In the genomic region with DNA sequence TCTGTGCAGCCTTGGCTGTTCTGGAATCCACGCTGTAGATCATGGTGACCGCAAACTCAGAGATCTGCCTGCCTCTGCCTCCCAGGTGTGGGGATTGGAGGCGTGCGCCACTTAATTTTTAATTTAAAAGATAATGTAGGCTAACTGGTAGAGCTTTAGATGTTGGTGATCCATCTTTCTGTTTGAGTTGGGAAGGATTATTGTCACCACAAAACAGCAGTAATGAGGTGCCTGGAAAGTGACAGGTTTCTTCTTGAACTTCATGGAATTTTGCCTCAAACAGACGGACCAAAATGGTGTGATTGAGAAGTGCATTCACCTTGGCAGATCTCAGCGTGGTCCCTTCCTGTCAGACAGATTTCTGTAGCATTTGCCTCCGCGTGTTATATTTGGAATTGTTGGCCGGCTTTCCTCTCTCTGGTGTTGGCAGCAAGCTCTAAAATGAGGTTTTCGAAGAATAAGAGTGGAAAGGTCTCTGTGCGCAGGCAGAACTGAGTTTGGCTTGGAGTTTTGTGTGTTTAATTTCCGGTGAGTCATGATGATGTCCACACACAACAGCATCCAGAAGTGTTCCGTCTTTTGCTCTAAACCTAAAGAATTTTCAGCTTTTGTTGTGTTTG, we compare ENCODE assay signal across 21 mouse cellular contexts. TPM values are rescaled to one million over a fixed set of nuclear protein-coding genes. Genes with fewer than 3 reads are reported as not detected.
DNase-seq lines count a peak whose midpoint lies in the region; ATAC-seq and TF ChIP-seq lines count a peak whose summit lies in the region.
"Had no signal": no experiment of that assay in that cellular context is flagged by ENCODE, and none has a peak within 500 bp of the region (broad histone marks: within the 10 kb centered on the region; RNA-seq: fewer than 3 reads in every experiment).

No protein-coding gene starts in this region.

- no peak for TF ChIP-seq POLR2A in MEL (IDR thresholded peaks at IDR 0.05; ENCODE audit: control insufficient read depth in 1 of 2, insufficient read depth in 1 of 2, low read depth in 1 of 2, low read length in 2 of 2, poor library complexity in 1 of 2)

- peaks cover 62% of the 10 kb centered on the region for H3K79me2 ChIP-seq in MEL (ENCODE audit: control insufficient read depth, insufficient read depth, low read length, poor library complexity)

- no peak for DNase-seq in frontal cortex, postnatal 10 days (ENCODE audit: low spot score in 2 of 2)
- DNase-seq in left cerebral cortex, postnatal 25 days (ENCODE audit: low spot score in 2 of 2): peak; percentile 45 to 85
- DNase-seq in left cerebral cortex, adult 8-10 months (ENCODE audit: low spot score in 2 of 2): no peak
- no peak for DNase-seq in MEL (ENCODE audit: low read depth, low spot score)
- peak; percentile 75 to 78 for DNase-seq in cerebellum, postnatal 10 days
- DNase-seq: adrenal gland, adult 8-10 months; B cell, adult 2 months; gastrocnemius, postnatal 14 days; kidney, adult 8-10 months; kidney, postnatal 36 days; lung, postnatal 4 days had no signal

- intact Hi-C loops in left cerebral cortex, postnatal 25 days (cut with DNase I): no loop called here

- no peak for TF ChIP-seq EP300 in MEL (IDR thresholded peaks at IDR 0.05; ENCODE audit: low read depth in 1 of 2, low read length in 2 of 2)

- H3K36me3 ChIP-seq in MEL (ENCODE audit: control insufficient read depth in 1 of 2, insufficient read depth in 2 of 2, low read length in 2 of 2): peaks cover 24 to 37% of the 10 kb centered on the region in 2 experiments
- peaks cover 13% of the 10 kb centered on the region; the same call in 1 of the 2 replicates for H3K36me3 ChIP-seq in intestine, embryonic 16.5 days (ENCODE audit: control insufficient read depth, insufficient read depth, low read length)

- H3K4me2 ChIP-seq in intestine, embryonic 16.5 days (ENCODE audit: low read depth, low read length): no peak overlapping the region
- H3K4me2 ChIP-seq: liver, embryonic 15.5 days; midbrain, embryonic 11.5 days had no signal

- H3K9me3 ChIP-seq in MEL (replicated peaks; ENCODE audit: insufficient read depth, low read length): no peaks in the 10 kb centered on the region
- no peaks in the 10 kb centered on the region for H3K9me3 ChIP-seq in intestine, embryonic 16.5 days (ENCODE audit: control insufficient read depth, low read length)
- H3K9me3 ChIP-seq: embryonic facial prominence, embryonic 10.5 days; liver, embryonic 15.5 days had no signal

- H3K4me3 ChIP-seq in MEL (ENCODE audit: control insufficient read depth in 1 of 2, insufficient read depth in 1 of 2, low read depth in 2 of 2, low read length in 2 of 2): no peak overlapping the region
- H3K4me3 ChIP-seq in intestine, embryonic 16.5 days (ENCODE audit: low read length): no peak overlapping the region
- H3K4me3 ChIP-seq: embryonic facial prominence, embryonic 10.5 days; erythroblast, embryonic 14.5 days; liver, embryonic 15.5 days; myocyte had no signal

- H3K27ac ChIP-seq in MEL (ENCODE audit: control insufficient read depth, low read depth, low read length): no peak overlapping the region
- H3K27ac ChIP-seq in intestine, embryonic 16.5 days (ENCODE audit: low read length): no peak overlapping the region
- H3K27ac ChIP-seq: embryonic facial prominence, embryonic 10.5 days; liver, embryonic 15.5 days had no signal

- TF ChIP-seq CTCF in MEL (IDR thresholded peaks at IDR 0.05 in 2 of 3, conservative IDR thresholded peaks at IDR 0.05 in 1 of 3; ENCODE audit: control insufficient read depth in 1 of 3, insufficient read depth in 1 of 3, low read depth in 2 of 3, low read length in 3 of 3, poor library complexity in 1 of 3, severe bottlenecking in 1 of 3): no peak

- 0 out of 2 replicates have a peak, but pooled peaks have one; percentile 17 for ATAC-seq in frontal cortex, adult (ENCODE audit: low TSS enrichment)
- ATAC-seq in intestine, embryonic 16.5 days: no peak
- ATAC-seq in granulocyte monocyte progenitor cell, adult 5-6 weeks (replicated peaks; ENCODE audit: poor library complexity, severe bottlenecking): no peak
- ATAC-seq: forebrain, embryonic 16.5 days had no signal

- no peak for TF ChIP-seq RAD21 in MEL (IDR thresholded peaks at IDR 0.05; ENCODE audit: low read depth, low read length)

- no peak overlapping the region for H3K9ac ChIP-seq in MEL (ENCODE audit: control insufficient read depth, low read depth, low read length, poor library complexity, severe bottlenecking)
- H3K9ac ChIP-seq in intestine, embryonic 16.5 days (ENCODE audit: low read depth, low read length): no peak overlapping the region
- H3K9ac ChIP-seq: liver, embryonic 15.5 days had no signal

- no peaks in the 10 kb centered on the region for H3K27me3 ChIP-seq in MEL (ENCODE audit: control insufficient read depth in 1 of 2, insufficient read depth in 2 of 2, low read length in 2 of 2)
- H3K27me3 ChIP-seq in intestine, embryonic 16.5 days (replicated peaks; ENCODE audit: control insufficient read depth, insufficient read depth, low read length): no peaks in the 10 kb centered on the region
- H3K27me3 ChIP-seq: liver, embryonic 15.5 days had no signal

- H3K4me1 ChIP-seq in MEL (ENCODE audit: control insufficient read depth in 1 of 2, insufficient read depth in 2 of 2, low read length in 2 of 2): peaks cover 0 to 9% of the 10 kb centered on the region in 2 experiments; a peak in 2 of 4 replicates
- H3K4me1 ChIP-seq in intestine, embryonic 16.5 days (ENCODE audit: control insufficient read depth, insufficient read depth, low read length): peaks cover 7% of the 10 kb centered on the region

- 89% methylated on average over 13 of the region's 13 CpGs for WGBS in intestine, embryonic 16.5 days

TF ChIP-seq in MEL, 35 proteins besides CTCF, POLR2A, EP300 and RAD21:
- TF ChIP-seq POLR2AphosphoS2 (IDR thresholded peaks at IDR 0.05; ENCODE audit: low read length): peak; percentile 55; the same call in 1 of the 2 replicates
- TF ChIP-seq TAL1 (IDR thresholded peaks at IDR 0.05; ENCODE audit: low read length): no peak

RNA-seq across cellular contexts. Expression of gene Phf12, which starts 6.6 kb away (rescaled TPM):
- 10 to 100 TPM; 50.5 to 51.4 TPM for total RNA-seq in left cerebral cortex, postnatal 25 days (2021)
- 10 to 100 TPM; 51.9 to 59.2 (median 56.2) TPM for total RNA-seq in left cerebral cortex, adult 8-10 months (2022)
- total RNA-seq in MEL (2012; rRNA removed): 19.2 and 20.7 TPM in 2 replicates
- 10 to 100 TPM; 43.8 to 56.9 TPM for polyA plus RNA-seq in MEL (2012; ENCODE audit: insufficient read depth in 1 of 2, insufficient read length in 2 of 2, low read depth in 1 of 2, low replicate concordance in 2 of 2, missing spikeins in 1 of 2)
- polyA plus RNA-seq in intestine, embryonic 16.5 days (2015; fragmentation: Nextera tagmentation; extraction: Ambion mirVana): 9.4 and 9.5 TPM in 2 replicates
- 55.7 and 57.7 TPM in 2 replicates for total RNA-seq in granulocyte monocyte progenitor cell, adult 5-6 weeks (2014; fragmentation: Nextera tagmentation)
- 16.2 and 28.2 TPM in 2 replicates for total RNA-seq in granulocyte monocyte progenitor cell, adult 5-6 weeks (2017)

RNA-seq across cellular contexts. Expression of gene Dhrs13, which starts 42.9 kb away (rescaled TPM):
- 1 to 10 TPM; 7.9 to 8.9 TPM for total RNA-seq in left cerebral cortex, postnatal 25 days (2021)
- 1 to 10 TPM; 7.1 to 8.9 (median 8.2) TPM for total RNA-seq in left cerebral cortex, adult 8-10 months (2022)
- total RNA-seq in MEL (2012; rRNA removed): 30.1 and 36.7 TPM in 2 replicates
- polyA plus RNA-seq in MEL (2012; ENCODE audit: insufficient read depth in 1 of 2, insufficient read length in 2 of 2, low read depth in 1 of 2, low replicate concordance in 2 of 2, missing spikeins in 1 of 2): 10 to 100 TPM in 1 of 2 experiments, not detected in 1; 27.9 TPM
- polyA plus RNA-seq in intestine, embryonic 16.5 days (2015; fragmentation: Nextera tagmentation; extraction: Ambion mirVana): 14.2 and 16.9 TPM in 2 replicates
- 7.6 and 14.0 TPM in 2 replicates for total RNA-seq in granulocyte monocyte progenitor cell, adult 5-6 weeks (2014; fragmentation: Nextera tagmentation)
- 5.7 and 9.7 TPM in 2 replicates for total RNA-seq in granulocyte monocyte progenitor cell, adult 5-6 weeks (2017)

RNA-seq across cellular contexts. Expression of gene Flot2, which starts 48.5 kb away (rescaled TPM):
- total RNA-seq in left cerebral cortex, postnatal 25 days (2021): 10 to 100 TPM; 95.5 to 96.8 TPM
- 10 to 100 TPM; 84.8 to 90.2 (median 86.9) TPM for total RNA-seq in left cerebral cortex, adult 8-10 months (2022)
- 0.08 TPM in 1 of 2 replicates, not detected in the other for total RNA-seq in MEL (2012; rRNA removed)
- under 1 TPM in 1 of 2 experiments, not detected in 1; 0.15 TPM for polyA plus RNA-seq in MEL (2012; ENCODE audit: insufficient read depth in 1 of 2, insufficient read length in 2 of 2, low read depth in 1 of 2, low replicate concordance in 2 of 2, missing spikeins in 1 of 2)
- 37.8 and 40.9 TPM in 2 replicates for polyA plus RNA-seq in intestine, embryonic 16.5 days (2015; fragmentation: Nextera tagmentation; extraction: Ambion mirVana)
- total RNA-seq in granulocyte monocyte progenitor cell, adult 5-6 weeks (2014; fragmentation: Nextera tagmentation): 52.3 and 54.2 TPM in 2 replicates
- total RNA-seq in granulocyte monocyte progenitor cell, adult 5-6 weeks (2017): 57.7 and 73.4 TPM in 2 replicates

RNA-seq across cellular contexts. Expression of gene Sez6, which starts 58.6 kb away (rescaled TPM):
- total RNA-seq in left cerebral cortex, postnatal 25 days (2021): 100 to 1,000 TPM; 145 to 168 TPM
- 100 to 1,000 TPM; 184 to 230 (median 207) TPM for total RNA-seq in left cerebral cortex, adult 8-10 months (2022)
- total RNA-seq in MEL (2012; rRNA removed): 0.04 and 0.07 TPM in 2 replicates
- not detected for polyA plus RNA-seq in MEL (2012; ENCODE audit: insufficient read depth in 1 of 2, insufficient read length in 2 of 2, low read depth in 1 of 2, low replicate concordance in 2 of 2, missing spikeins in 1 of 2)
- polyA plus RNA-seq in intestine, embryonic 16.5 days (2015; fragmentation: Nextera tagmentation; extraction: Ambion mirVana): 0.48 and 0.56 TPM in 2 replicates
- not detected in 2 replicates for total RNA-seq in granulocyte monocyte progenitor cell, adult 5-6 weeks (2014; fragmentation: Nextera tagmentation)
- total RNA-seq in granulocyte monocyte progenitor cell, adult 5-6 weeks (2017): not detected in 2 replicates
- total RNA-seq: hematopoietic stem cell, adult 5-6 weeks had no signal
- polyA plus RNA-seq: erythroblast, embryonic 14.5 days; myocyte had no signal

Comparison
In these comparisons a context has a peak if more than half of its experiments do, and no peak if none do; other contexts are left out.
1. DNase-seq: peak in left cerebral cortex, postnatal 25 days (2 of 2) and cerebellum, postnatal 10 days (2 of 2); none in frontal cortex, postnatal 10 days (0 of 2), left cerebral cortex, adult 8-10 months (0 of 2) and MEL (single experiment).
2. RNA of gene Flot2, which starts 48.5 kb away (total RNA-seq): 95.5 to 96.8 TPM in left cerebral cortex, postnatal 25 days, 84.8 to 90.2 TPM in left cerebral cortex, adult 8-10 months and 52.3 to 73.4 TPM in granulocyte monocyte progenitor cell, adult 5-6 weeks; 0.08 TPM in MEL; every median in the first group is over 10 times any median in the second.